ENCODE assay signal across 8 mouse cellular contexts in the genomic region with DNA sequence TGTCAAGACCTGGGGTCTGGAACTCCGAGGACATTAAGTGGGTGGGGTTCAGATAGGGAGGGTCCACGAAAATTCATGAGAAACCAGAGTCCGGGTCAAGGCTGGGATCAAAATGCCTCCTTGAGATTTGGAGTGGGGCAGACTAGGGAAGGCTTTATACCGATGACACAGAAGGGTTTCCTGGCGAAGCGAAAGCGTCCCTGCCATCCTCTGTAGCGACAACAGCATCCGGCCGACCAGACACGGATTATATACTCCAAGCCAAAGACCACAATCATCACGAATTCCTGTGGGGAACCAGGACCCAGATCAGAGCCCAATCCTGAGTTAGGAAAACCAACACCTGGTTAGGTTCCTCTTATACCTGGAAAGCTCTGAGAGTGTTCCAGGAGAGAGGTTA. TPM values are rescaled to one million over a fixed set of nuclear protein-coding genes. Genes with fewer than 3 reads are reported as not detected.
A peak's percentile ranks its signal among the peaks of the same experiment; 100 is the strongest.
DNase-seq lines count a peak whose midpoint lies in the region; ATAC-seq and TF ChIP-seq lines count a peak whose summit lies in the region.

No protein-coding gene starts in this region.

- 0 out of 2 replicates have a peak, but pooled peaks cover 8% of the 10 kb centered on the region for H3K4me1 ChIP-seq in kidney, embryonic 14.5 days (ENCODE audit: control insufficient read depth, insufficient read depth, low read length)
- peaks cover 33% of the 10 kb centered on the region for H3K4me1 ChIP-seq in embryonic facial prominence, embryonic 10.5 days
- H3K4me1 ChIP-seq in hindbrain, postnatal 0 days (ENCODE audit: insufficient read depth, low read length): peaks cover 20% of the 10 kb centered on the region
- peaks cover 15% of the 10 kb centered on the region for H3K4me1 ChIP-seq in midbrain, embryonic 14.5 days (ENCODE audit: control insufficient read depth, insufficient read depth, low read length)

- no peak overlapping the region for H3K9ac ChIP-seq in kidney, embryonic 14.5 days (ENCODE audit: low read depth, low read length)
- H3K9ac ChIP-seq in hindbrain, postnatal 0 days (replicated peaks; ENCODE audit: low read length): 0 out of 2 replicates have a peak overlapping the region, but pooled peaks have one; percentile 28
- peak overlapping the region; percentile 40; the same call in 1 of the 2 replicates for H3K9ac ChIP-seq in midbrain, embryonic 14.5 days (replicated peaks; ENCODE audit: low read length)

- no peak overlapping the region for H3K27ac ChIP-seq in kidney, embryonic 14.5 days (ENCODE audit: low read depth, low read length)
- H3K27ac ChIP-seq in embryonic facial prominence, embryonic 10.5 days (replicated peaks): peak overlapping the region; percentile 81
- H3K27ac ChIP-seq in hindbrain, postnatal 0 days: no peak overlapping the region
- no peak overlapping the region for H3K27ac ChIP-seq in midbrain, embryonic 14.5 days (replicated peaks; ENCODE audit: low read depth, low read length)

- peaks cover 6% of the 10 kb centered on the region; the same call in 1 of the 2 replicates for H3K27me3 ChIP-seq in kidney, embryonic 14.5 days (ENCODE audit: control insufficient read depth, insufficient read depth, low read length)
- H3K27me3 ChIP-seq in embryonic facial prominence, embryonic 10.5 days (replicated peaks; ENCODE audit: low read depth, poor library complexity, severe bottlenecking): peaks cover 52% of the 10 kb centered on the region
- H3K27me3 ChIP-seq in hindbrain, postnatal 0 days (ENCODE audit: insufficient read depth, low read length): no peaks in the 10 kb centered on the region
- H3K27me3 ChIP-seq in midbrain, embryonic 14.5 days (ENCODE audit: control insufficient read depth, insufficient read depth, low read length): peaks cover 9% of the 10 kb centered on the region; the same call in 1 of the 2 replicates

- no peaks in the 10 kb centered on the region for H3K36me3 ChIP-seq in kidney, embryonic 14.5 days (ENCODE audit: control insufficient read depth, insufficient read depth, low read length)
- no peaks in the 10 kb centered on the region for H3K36me3 ChIP-seq in embryonic facial prominence, embryonic 10.5 days (replicated peaks)
- no peaks in the 10 kb centered on the region for H3K36me3 ChIP-seq in hindbrain, postnatal 0 days (ENCODE audit: insufficient read depth, low read length)
- no peaks in the 10 kb centered on the region for H3K36me3 ChIP-seq in midbrain, embryonic 14.5 days (ENCODE audit: control insufficient read depth, insufficient read depth, low read length)

- peak overlapping the region; percentile 77 for H3K4me2 ChIP-seq in kidney, embryonic 14.5 days (replicated peaks; ENCODE audit: low read depth, low read length)
- H3K4me2 ChIP-seq in hindbrain, postnatal 0 days (ENCODE audit: low read depth, low read length): peak overlapping the region; percentile 57
- H3K4me2 ChIP-seq in midbrain, embryonic 14.5 days (ENCODE audit: low read length): peak overlapping the region; percentile 60

- DNase-seq in kidney, adult 18-20 months: no peak
- no peak for DNase-seq in embryonic facial prominence, embryonic 10.5 days (ENCODE audit: low spot score)
- no peak for DNase-seq in hindbrain, postnatal 0 days (ENCODE audit: low spot score)
- DNase-seq in midbrain, embryonic 14.5 days: no peak
- no peak for DNase-seq in cerebellum, adult 9-11 months
- no peak for DNase-seq in cerebellum, adult 11 months
- no peak for DNase-seq in left cerebral cortex, adult 11 months (ENCODE audit: low spot score)

- H3K4me3 ChIP-seq in kidney, embryonic 14.5 days (ENCODE audit: low read length): peak overlapping the region; percentile 29
- peak overlapping the region; percentile 60 for H3K4me3 ChIP-seq in embryonic facial prominence, embryonic 10.5 days
- peak overlapping the region; percentile 32 for H3K4me3 ChIP-seq in hindbrain, postnatal 0 days (ENCODE audit: low read length)
- peak overlapping the region; percentile 32 for H3K4me3 ChIP-seq in midbrain, embryonic 14.5 days (replicated peaks; ENCODE audit: low read depth, low read length)

- TF ChIP-seq CTCF in hindbrain, postnatal 0 days (IDR thresholded peaks at IDR 0.05; ENCODE audit: low read depth): no peak

- no peaks in the 10 kb centered on the region for H3K9me3 ChIP-seq in kidney, embryonic 14.5 days (ENCODE audit: control insufficient read depth, low read length)
- no peaks in the 10 kb centered on the region for H3K9me3 ChIP-seq in embryonic facial prominence, embryonic 10.5 days
- no peaks in the 10 kb centered on the region for H3K9me3 ChIP-seq in hindbrain, postnatal 0 days (ENCODE audit: low read length)
- H3K9me3 ChIP-seq in midbrain, embryonic 14.5 days (ENCODE audit: control insufficient read depth, low read length): no peaks in the 10 kb centered on the region

- ATAC-seq in kidney, embryonic 14.5 days (ENCODE audit: low FRiP score, low TSS enrichment): no peak
- ATAC-seq in hindbrain, postnatal 0 days: no peak
- no peak for ATAC-seq in midbrain, embryonic 14.5 days (ENCODE audit: low FRiP score, low TSS enrichment)

- WGBS in kidney, embryonic 14.5 days: 16% methylated on average over 12 of the region's 12 CpGs
- 17% methylated on average over 12 of the region's 12 CpGs for WGBS in embryonic facial prominence, embryonic 10.5 days
- WGBS in hindbrain, postnatal 0 days: 24% methylated on average over 12 of the region's 12 CpGs
- 18% methylated on average over 12 of the region's 12 CpGs for WGBS in midbrain, embryonic 14.5 days

RNA-seq across cellular contexts. Expression of a gene that starts 31.6 kb away (rescaled TPM):
- polyA plus RNA-seq in kidney, embryonic 14.5 days (2014; fragmentation: Nextera tagmentation; extraction: Ambion mirVana): 0.51 and 0.73 TPM in 2 replicates
- polyA plus RNA-seq in embryonic facial prominence, embryonic 10.5 days (2016; fragmentation: Nextera tagmentation; extraction: Ambion mirVana): 4.2 and 5.6 TPM in 2 replicates
- 12.4 and 13.9 TPM in 2 replicates for total RNA-seq in hindbrain, postnatal 0 days (2014; rRNA removed)
- 4.9 and 5.0 TPM in 2 replicates for polyA plus RNA-seq in hindbrain, postnatal 0 days (2015; fragmentation: Nextera tagmentation; extraction: Ambion mirVana)
- 3.7 and 3.9 TPM in 2 replicates for polyA plus RNA-seq in midbrain, embryonic 14.5 days (2014; fragmentation: Nextera tagmentation; extraction: Ambion mirVana)

RNA-seq across cellular contexts. Expression of a gene that starts 50.4 kb away (rescaled TPM):
- polyA plus RNA-seq in kidney, embryonic 14.5 days (2014; fragmentation: Nextera tagmentation; extraction: Ambion mirVana): 9.3 and 11.0 TPM in 2 replicates
- polyA plus RNA-seq in embryonic facial prominence, embryonic 10.5 days (2016; fragmentation: Nextera tagmentation; extraction: Ambion mirVana): 9.9 and 10.3 TPM in 2 replicates
- 11.1 and 11.7 TPM in 2 replicates for total RNA-seq in hindbrain, postnatal 0 days (2014; rRNA removed)
- polyA plus RNA-seq in hindbrain, postnatal 0 days (2015; fragmentation: Nextera tagmentation; extraction: Ambion mirVana): 5.3 and 5.4 TPM in 2 replicates
- polyA plus RNA-seq in midbrain, embryonic 14.5 days (2014; fragmentation: Nextera tagmentation; extraction: Ambion mirVana): 1.2 TPM in 2 replicates
